Mouse (Mus musculus) heart, adult 18-20 months (tissue): ENCODE data around the gene Wnt3. TPM values are rescaled to one million over a fixed set of nuclear protein-coding genes. Genes with fewer than 3 reads are reported as not detected.

Experiments
- DNase-seq, 2 experiments: peaks; one replicate each; pipeline ENCODE4 v3.0.0; 2021 to 2022; ENCODE audit warnings: mixed read lengths in 1 of 2
- total RNA-seq, 2 experiments: library from RNA; stranded (reverse); gene quantifications; 2 replicates each; pipeline ENCODE4 v1.2.3; 2021

Wnt3 gene
- total RNA-seq, 2 experiments from 2014 or later, result not detected

- no peak for DNase-seq
These were observed 1.2 kb upstream of the Wnt3 start for GRCm38 (mm10) chr11:103772505-103773386.

GRCm38 (mm10) chr11:103774228-103774530 is 229 bp downstream of the Wnt3 start:
- DNase-seq, result no peak

GRCm38 (mm10) chr11:103780152-103780551 is 6.2 kb downstream of the Wnt3 start:
- no peak for DNase-seq

- DNase-seq, result no peak
These were observed 16.0 kb downstream of the Wnt3 start for GRCm38 (mm10) chr11:103789951-103790350.

GRCm38 (mm10) chr11:103801128-103801527 is 27.2 kb downstream of the Wnt3 start:
- no peak for DNase-seq

- no peak for DNase-seq
These were observed 30.2 kb downstream of the Wnt3 start for GRCm38 (mm10) chr11:103804126-103804525.

- no peak for DNase-seq
These were observed 30.9 kb downstream of the Wnt3 start for GRCm38 (mm10) chr11:103804804-103805203.

- DNase-seq, result no peak
These were observed 34.0 kb downstream of the Wnt3 start for GRCm38 (mm10) chr11:103807966-103808365.

- no peak for DNase-seq
These were observed 35.0 kb downstream of the Wnt3 start for GRCm38 (mm10) chr11:103808771-103809610.

GRCm38 (mm10) chr11:103809611-103810598 is 36.0 kb downstream of the Wnt3 start:
- DNase-seq, result no peak

GRCm38 (mm10) chr11:103810631-103811030 is 36.7 kb downstream of the Wnt3 start:
- DNase-seq, result no peak

GRCm38 (mm10) chr11:103811246-103811645 is 37.3 kb downstream of the Wnt3 start:
- DNase-seq, result no peak

GRCm38 (mm10) chr11:103814808-103815207 is 40.9 kb downstream of the Wnt3 start:
- DNase-seq, result no peak

GRCm38 (mm10) chr11:103815986-103816385 is 42.0 kb downstream of the Wnt3 start:
- DNase-seq, result peak; percentile 16 to 22

- DNase-seq, result no peak
These were observed 42.8 kb downstream of the Wnt3 start for GRCm38 (mm10) chr11:103816719-103817118.

- DNase-seq, result no peak
These were observed 53.3 kb downstream of the Wnt3 start for GRCm38 (mm10) chr11:103827201-103827600.

- no peak for DNase-seq
These were observed 54.9 kb downstream of the Wnt3 start for GRCm38 (mm10) chr11:103828866-103829265.

GRCm38 (mm10) chr11:103829956-103830355 is 56.0 kb downstream of the Wnt3 start:
- no peak for DNase-seq

- no peak for DNase-seq
These were observed 56.5 kb downstream of the Wnt3 start for GRCm38 (mm10) chr11:103830476-103830875.

GRCm38 (mm10) chr11:103831766-103832165 is 57.8 kb downstream of the Wnt3 start:
- DNase-seq, result no peak

GRCm38 (mm10) chr11:103832331-103832730 is 58.4 kb downstream of the Wnt3 start:
- no peak for DNase-seq

- no peak for DNase-seq
These were observed 65.0 kb downstream of the Wnt3 start for GRCm38 (mm10) chr11:103838955-103839354.
